Mouse (Mus musculus): ENCODE measurements around the gene Vsir. TPM values are rescaled to one million over a fixed set of nuclear protein-coding genes. Genes with fewer than 3 reads are reported as not detected.

Gene Vsir
- polyA plus RNA-seq, 1 experiment from 2014 or later: 1.7 TPM

Other genes with a start within 250 kb of the Vsir start
- 23.8 and 25.7 TPM in 2 replicates for gene Spock2, start 240.6 kb upstream of the Vsir start, polyA plus RNA-seq (2016; fragmentation: Nextera tagmentation; extraction: Ambion mirVana)
- gene Chst3, start 127.6 kb upstream of the Vsir start, polyA plus RNA-seq (2016; fragmentation: Nextera tagmentation; extraction: Ambion mirVana): 2.3 and 2.5 TPM in 2 replicates
- gene Psap, start 69.2 kb upstream of the Vsir start, polyA plus RNA-seq (2016; fragmentation: Nextera tagmentation; extraction: Ambion mirVana): 85.5 and 96.5 TPM in 2 replicates
- 3.0 and 3.7 TPM in 2 replicates for gene Gm17455, start 52.9 kb downstream of the Vsir start, polyA plus RNA-seq (2016; fragmentation: Nextera tagmentation; extraction: Ambion mirVana)

Data from midbrain, embryonic 12.5 days (tissue).